Mouse (Mus musculus) kidney, postnatal 36 days (tissue): ENCODE data around the gene I830077J02Rik.
"Not testable (repeated sequence)": the region's sequence is repeated elsewhere in the genome, so short reads cannot be mapped to it uniquely, and the experiment has no call there.

Source experiments
- DNase-seq, 2 experiments: peaks; one replicate each; pipeline ENCODE4 v3.0.0; 2021 to 2022; ENCODE audit warnings: mixed read lengths in 2 of 2

The I830077J02Rik gene

GRCm38 (mm10) chr3:105932240-105933071 is at the start of gene I830077J02Rik:
I830077J02Rik (minus strand) TSS chr3:105932664.
- DNase-seq = no peak

GRCm38 (mm10) chr3:105974174-105974573 is 41.7 kb upstream of the I830077J02Rik start:
- DNase-seq = no peak

DNA sequence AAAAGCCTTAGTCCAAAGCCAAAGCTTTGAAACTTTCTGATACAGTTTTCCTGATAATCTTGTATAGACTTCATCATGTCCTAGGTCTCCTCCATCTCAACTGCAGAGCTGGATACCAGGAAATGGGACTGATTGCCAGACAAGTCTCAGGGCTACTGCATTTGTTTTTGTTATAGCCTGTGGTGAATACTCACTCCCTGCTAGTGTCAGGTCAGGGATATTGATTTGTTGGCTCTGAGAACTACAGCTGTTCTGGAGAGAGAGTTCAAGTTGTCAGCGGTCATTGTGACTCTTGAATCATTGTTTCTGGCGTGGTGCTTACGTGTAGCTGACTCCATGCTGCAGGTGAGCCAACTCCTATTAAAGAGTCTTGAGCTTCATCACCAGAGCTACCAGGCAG is 40.9 kb upstream of the I830077J02Rik start, which contains the start of gene Ovgp1:
Gene Ovgp1, plus strand, starts transcription at position 301 of the 400 bp plus-strand sequence.
- DNase-seq = no peak

DNA sequence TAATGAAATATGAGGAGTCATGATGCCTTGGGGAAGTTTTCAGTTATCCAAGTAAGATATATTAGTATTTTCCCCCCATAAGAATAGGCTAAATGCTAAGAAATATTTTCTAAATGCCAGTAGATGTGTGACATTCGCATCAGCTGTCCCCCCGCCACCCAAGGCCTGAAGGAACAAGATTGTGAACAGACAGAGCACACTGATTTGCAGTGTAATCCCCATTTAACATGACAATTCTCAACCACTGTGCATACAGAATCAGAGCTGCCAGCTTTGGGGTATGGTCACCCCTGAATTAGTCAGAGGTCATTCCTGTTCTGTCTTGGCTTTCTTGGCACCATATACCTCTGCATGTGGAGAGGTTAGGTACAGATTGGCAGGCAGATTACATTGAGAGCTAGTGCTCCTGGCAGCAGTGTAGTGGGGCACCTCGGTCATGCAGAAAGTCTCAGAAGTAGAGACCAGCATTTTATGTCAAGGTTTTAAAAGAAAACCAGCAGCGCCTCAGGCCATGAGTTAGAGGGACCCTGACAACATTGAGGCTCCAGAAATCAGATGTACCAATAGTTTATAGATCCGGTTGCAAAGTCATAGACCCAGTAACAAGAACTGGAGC is 39.5 kb upstream of the I830077J02Rik start:
- DNase-seq = no peak

DNA sequence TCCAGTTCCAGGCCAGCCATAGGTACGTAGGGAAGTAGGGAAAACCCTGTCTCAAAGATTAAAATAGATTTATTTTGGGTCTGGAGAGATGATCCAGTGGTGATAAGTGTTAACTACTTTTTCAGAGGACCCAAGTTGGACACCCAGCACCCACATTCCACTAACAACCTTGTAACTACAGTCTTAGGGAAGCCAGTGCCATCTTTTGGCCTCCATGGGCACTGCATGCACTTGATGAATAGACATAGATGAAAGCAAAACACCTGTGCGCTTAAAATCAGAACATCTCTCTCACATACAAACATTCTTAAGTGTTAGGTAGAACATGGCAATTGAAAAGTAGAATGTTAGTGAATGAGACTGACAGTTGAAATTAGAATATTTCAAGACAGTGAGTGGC is 28.2 kb upstream of the I830077J02Rik start:
- DNase-seq = peak; percentile 4 to 32

GRCm38 (mm10) chr3:105959999-105960398 is 27.5 kb upstream of the I830077J02Rik start, which contains the start of gene Atp5f1:
Atp5f1 (minus strand) TSS chr3:105960099.
- DNase-seq = no peak

DNA sequence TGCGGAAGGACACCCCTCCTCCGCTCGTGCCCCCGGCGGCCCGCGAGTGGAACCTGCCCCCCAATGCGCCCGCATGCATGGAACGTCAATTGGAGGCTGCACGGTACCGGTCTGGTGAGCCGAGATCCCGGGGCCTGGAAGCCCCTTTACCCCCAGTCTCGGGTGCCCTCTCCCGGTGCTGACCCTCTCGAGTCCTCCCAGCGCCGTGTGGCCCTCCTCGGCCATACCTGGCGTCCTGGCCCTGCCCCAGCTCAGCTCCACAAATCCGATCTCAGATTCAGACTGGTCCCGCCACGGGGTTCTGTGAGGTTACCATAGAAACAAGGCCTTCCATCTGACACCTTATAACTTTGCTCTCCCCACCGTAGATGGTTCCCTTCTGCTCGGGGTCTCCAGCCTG is 27.1 kb upstream of the I830077J02Rik start:
- DNase-seq = peak in 1 of 2 experiments; percentile 6

- peak; percentile 97 to 98 for DNase-seq
Measured at GRCm38 (mm10) chr3:105958974-105959580, 26.6 kb upstream of the I830077J02Rik start, which contains the start of gene Wdr77. Wdr77 (plus strand) TSS chr3:105959369.

DNA sequence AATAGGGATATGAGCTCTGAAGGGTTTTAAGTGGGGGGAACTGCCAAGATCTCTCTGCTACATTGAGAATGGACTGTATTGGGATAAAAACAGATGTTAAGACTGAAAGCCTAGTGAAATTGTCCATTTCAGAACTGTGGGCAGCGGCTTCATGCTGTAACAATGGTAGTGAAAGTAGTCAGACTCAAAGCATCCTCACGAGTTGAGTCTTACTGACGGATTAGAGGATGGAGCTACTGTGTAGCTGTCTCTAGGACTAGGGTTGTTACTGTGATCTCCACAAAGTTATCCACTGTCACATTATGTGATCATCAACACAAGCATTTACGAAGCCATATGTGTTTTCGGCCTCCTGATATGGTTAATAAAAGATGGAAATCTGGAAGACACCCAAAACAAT is 25.7 kb upstream of the I830077J02Rik start:
- DNase-seq = no peak

DNA sequence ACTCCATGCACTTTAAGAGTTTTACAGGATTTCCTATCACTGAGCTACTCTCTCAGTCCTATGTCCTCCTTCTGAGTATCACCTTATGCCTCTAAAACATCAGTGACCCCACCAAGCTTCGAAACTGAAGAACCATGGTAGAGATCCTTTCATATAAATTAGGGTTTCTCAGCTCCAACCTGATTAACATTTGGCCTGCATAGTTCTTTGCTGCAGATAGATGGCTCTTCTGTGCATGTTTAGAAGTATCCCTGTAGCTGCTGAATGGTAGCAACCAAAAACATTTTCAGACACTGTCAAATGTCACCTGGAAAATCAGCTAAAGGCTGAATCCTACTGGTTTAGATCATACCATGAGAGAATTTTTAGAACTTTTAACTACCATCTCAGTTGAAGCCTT is 24.8 kb upstream of the I830077J02Rik start:
- no peak for DNase-seq

GRCm38 (mm10) chr3:105951348-105951747 is 18.9 kb upstream of the I830077J02Rik start:
- DNase-seq = no peak

DNA sequence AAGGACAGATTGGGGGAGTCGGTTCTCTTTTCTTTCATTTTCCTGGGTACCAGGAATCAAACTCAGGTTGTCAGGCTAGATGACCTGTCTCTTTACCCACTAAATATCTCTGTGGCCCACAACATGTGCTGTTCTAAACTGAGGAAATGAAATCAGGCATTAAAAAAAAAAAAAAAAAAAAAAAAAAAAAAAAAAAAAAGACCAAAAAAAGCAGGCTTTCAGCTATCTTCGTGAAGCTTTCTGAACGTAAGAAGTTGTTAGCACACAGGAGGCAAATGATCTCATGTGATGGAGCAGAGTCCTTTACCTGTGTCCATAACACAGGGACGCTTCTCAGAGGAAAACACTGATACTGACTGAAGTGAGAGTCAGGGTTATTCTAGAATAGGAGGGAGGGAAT is 3.6 kb upstream of the I830077J02Rik start:
- no peak for DNase-seq

DNA sequence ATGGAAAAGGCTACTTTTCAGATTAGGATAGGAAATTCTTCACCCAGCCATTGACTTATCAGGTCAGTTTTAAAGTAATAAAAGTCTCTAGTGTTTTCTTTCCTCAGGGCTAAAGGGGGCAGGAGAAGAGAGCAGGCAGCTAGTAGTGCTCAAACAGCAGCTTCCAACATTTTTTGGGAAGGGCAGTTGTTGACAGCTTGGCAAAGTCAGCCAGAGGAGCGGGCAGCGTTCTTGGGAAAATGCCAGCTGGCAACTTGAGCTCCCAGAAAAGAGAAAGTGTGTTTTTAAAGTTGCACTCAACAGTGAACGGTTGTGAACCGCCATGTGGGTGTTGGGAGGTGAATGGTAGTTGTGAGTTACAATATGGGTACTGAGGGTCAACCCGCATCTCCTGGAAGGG is 2.6 kb upstream of the I830077J02Rik start:
- peak; percentile 63 to 82 for DNase-seq

DNA sequence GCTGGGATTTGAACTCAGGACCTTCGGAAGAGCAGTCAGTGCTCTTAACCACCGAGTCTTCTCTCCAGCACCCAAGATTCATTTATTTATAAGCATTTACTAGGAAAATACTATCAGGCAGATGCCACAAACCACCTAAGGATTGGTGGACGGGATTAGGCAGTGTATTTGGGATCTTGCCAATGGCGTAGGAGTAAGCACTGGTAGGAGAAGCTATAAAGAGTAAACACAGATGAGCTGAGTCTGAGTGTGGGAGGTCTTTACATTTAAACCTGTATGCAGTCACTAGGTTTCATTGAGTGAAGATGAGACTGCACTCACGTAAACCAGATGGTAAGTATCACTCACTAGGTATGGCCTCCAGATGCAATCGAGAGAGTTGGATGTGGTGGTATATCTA is 1.5 kb upstream of the I830077J02Rik start:
- DNase-seq = no peak

DNA sequence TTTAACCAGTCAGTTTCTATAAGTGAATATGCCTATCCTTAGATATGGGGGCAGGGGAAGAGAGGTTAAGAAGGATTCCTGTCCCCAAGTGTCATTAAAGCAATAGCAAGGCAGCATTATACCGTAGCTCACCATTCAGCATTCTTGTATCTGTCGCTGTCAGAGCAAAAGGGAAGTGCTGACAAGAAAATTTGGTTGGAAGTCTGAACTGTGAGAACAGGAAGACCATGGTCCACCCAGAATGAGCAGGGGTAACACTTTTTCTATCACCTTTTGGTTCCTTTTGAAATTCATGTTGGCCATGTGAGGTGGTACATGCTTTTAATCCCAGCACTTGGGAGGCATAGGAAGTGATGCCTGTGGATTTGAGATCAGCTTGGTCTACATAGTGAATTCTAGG is 1.4 kb downstream of the I830077J02Rik start:
- DNase-seq = no peak

DNA sequence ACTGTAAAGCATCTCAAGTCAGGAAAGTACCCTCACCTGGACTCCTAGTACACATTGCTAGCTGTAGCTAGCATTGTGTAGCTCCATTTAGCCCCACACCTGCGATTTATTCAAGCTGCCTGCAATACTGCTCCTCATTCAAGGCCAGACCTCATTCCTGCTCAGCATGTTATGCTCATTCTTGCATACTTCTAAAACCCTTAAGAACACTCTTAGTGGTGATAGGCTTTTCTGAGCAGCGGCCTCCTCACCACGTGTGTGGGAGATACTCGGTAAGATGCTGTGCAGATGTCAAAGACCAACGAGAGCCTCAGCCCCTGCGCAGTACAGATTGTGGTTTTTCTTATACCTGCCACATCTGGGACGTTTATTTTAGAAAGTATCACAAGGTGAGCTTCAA is 2.6 kb downstream of the I830077J02Rik start:
- DNase-seq = no peak

DNA sequence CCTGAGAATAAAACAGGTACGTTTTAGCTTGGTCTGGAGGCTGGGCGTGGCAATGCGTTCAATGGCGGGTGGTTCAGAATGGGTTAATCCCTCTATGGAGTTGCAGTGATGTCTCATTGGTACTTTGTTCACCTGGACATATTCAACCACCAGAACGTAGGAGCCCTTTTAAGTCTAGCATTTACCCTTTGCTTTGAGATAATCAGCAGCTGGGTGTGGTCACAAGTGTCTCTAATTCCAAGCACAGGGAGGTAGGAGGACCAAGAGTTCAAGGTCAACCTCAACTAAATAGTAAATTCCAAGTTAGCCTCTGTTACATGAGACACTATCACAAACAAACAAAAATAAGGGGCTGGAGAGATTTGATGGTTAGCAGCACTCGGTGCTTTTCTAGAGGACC is 3.7 kb downstream of the I830077J02Rik start:
- no peak for DNase-seq

DNA sequence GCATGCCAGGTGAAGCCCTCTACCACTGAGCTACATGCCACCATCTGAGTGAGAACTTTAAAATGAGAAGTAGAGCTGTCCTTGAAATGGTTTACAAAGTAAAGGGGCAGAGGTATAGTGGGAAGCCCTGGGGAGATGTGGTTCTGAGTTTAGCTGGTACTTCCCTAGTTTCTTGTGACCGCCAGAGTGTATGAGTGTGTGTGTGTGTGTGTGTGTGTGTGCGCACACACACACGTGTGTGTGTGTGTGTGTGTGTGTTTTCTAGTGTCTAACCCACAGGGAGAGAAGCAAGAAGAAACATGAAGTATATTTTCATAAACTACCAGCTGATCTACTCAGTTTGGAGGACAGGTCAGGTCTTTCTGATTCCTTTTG is 4.3 kb downstream of the I830077J02Rik start:
- no peak for DNase-seq

- DNase-seq = peak in 1 of 2 experiments; percentile 29
Measured at GRCm38 (mm10) chr3:105927561-105928194, 4.8 kb downstream of the I830077J02Rik start.

DNA sequence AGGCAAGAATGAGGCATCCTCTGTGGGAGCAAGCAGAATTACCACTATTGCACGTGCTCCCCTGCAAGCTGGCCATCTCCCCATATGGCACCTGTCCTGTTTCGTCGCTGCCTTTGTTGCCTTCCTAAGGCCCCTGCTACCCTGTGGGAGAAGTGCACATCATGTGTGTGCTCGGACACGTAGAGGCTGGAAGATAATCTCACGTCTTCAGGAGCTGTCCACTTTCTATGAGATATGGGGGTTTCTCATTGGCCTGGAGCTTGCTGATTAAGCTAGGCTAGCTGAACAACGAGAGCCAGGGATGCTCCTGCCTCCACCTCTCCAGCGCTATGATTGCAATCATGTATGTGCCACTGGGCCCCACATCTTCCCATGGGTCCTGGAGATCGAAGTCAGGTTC is 7.8 kb downstream of the I830077J02Rik start:
- no peak for DNase-seq

- DNase-seq = no peak
Measured at GRCm38 (mm10) chr3:105921959-105922358, 10.5 kb downstream of the I830077J02Rik start.

DNA sequence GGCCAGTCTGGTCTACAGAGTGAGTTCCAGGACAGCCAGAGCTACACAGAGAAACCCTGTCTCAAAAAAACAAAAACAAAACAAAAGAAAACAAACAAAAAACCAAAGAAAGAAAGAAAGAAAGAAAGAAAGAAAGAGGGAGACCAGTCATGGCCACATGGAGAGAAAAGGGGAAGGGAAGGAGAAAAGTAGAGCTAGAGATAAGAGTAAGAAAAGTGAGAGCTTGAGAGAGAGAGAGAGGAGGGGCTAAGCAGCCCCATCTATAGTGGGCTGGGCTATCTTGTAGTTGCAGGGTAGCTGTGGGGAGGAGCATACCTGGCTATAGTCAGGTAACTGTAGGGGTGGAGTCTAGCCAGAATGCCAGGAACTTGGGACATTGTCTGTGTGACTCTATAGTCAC is 11.7 kb downstream of the I830077J02Rik start:
- DNase-seq = not testable (repeated sequence)

GRCm38 (mm10) chr3:105918355-105918745 is 14.1 kb downstream of the I830077J02Rik start:
- no peak for DNase-seq
